Mouse (Mus musculus) cerebellum, adult 2 months (tissue): Measurements from ENCODE around the gene Efcab12.

Source experiments
- CTCF ChIP-seq: fragments of 200-500 bp; IDR thresholded peaks from 2 replicates; pipeline ENCODE4 v1.5.1; 2011; ENCODE audit warnings: low read depth, mild to moderate bottlenecking, control low read depth, low read length, moderate library complexity, borderline replicate concordance; ENCODE audit not compliant: insufficient read depth
- POLR2A ChIP-seq: fragments of 200-500 bp; IDR thresholded peaks from 2 replicates; pipeline ENCODE4 v1.6.1; 2011; ENCODE audit warnings: low read length, control low read depth, borderline replicate concordance; ENCODE audit not compliant: insufficient read depth

DNA sequence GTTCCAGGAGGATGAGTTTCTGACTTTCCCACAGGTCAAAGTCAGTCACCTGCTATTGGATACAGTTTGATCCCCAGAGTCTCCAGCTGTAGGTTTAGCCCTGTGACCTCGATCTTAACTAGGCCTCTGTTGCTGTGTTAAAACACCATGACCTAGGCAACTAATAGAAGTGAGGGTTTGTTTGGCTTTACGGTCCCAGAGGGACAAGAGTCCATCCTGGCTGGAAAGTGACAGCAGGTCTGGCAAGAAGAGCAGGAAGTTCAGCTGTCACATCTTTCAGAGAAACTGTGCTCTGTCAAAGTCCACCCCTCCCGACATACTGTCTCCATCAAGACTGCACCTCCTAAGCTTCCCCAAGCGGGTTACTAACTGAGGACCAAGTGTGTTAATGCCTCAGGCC, 67.4 kb downstream of the Efcab12 start:
- TF ChIP-seq POLR2A = no peak
- no peak for TF ChIP-seq CTCF
